Mouse (Mus musculus) spleen, postnatal 14 days (tissue): ENCODE measurements around the gene Prrg4.
"Not testable (repeated sequence)": the region's sequence is repeated elsewhere in the genome, so short reads cannot be mapped to it uniquely, and the experiment has no call there.

ENCODE experiments used
- DNase-seq, 2 experiments: peaks; one replicate each; pipeline ENCODE4 v3.0.0; 2021 to 2022; ENCODE audit warnings: low spot score in 2 of 2

Prrg4 gene

GRCm38 (mm10) chr2:104849276-104849990, at the start of gene Prrg4:
Gene Prrg4, minus strand, starts transcription at chr2:104849876.
- DNase-seq = peak; percentile 9 to 22

- peak; percentile 24 to 54 for DNase-seq
Observed at GRCm38 (mm10) chr2:104887882-104888566, 38.3 kb upstream of the Prrg4 start.

- not testable (repeated sequence) for DNase-seq
Observed at GRCm38 (mm10) chr2:104887331-104887730, 37.7 kb upstream of the Prrg4 start.

GRCm38 (mm10) chr2:104886109-104886508, 36.4 kb upstream of the Prrg4 start:
- DNase-seq = no peak

GRCm38 (mm10) chr2:104878794-104879193, 29.1 kb upstream of the Prrg4 start:
- no peak for DNase-seq

GRCm38 (mm10) chr2:104869101-104869500, 19.4 kb upstream of the Prrg4 start:
- DNase-seq = no peak

- DNase-seq = no peak
Observed at GRCm38 (mm10) chr2:104867282-104867855, 17.7 kb upstream of the Prrg4 start, which contains the start of gene Ccdc73. Gene Ccdc73, plus strand, starts transcription at chr2:104867805.

- no peak for DNase-seq
Observed at GRCm38 (mm10) chr2:104864176-104864860, 14.6 kb upstream of the Prrg4 start.

- DNase-seq = no peak
Observed at GRCm38 (mm10) chr2:104860426-104860825, 10.8 kb upstream of the Prrg4 start.

- no peak for DNase-seq
Observed at GRCm38 (mm10) chr2:104859060-104859459, 9.4 kb upstream of the Prrg4 start.

GRCm38 (mm10) chr2:104858083-104858482, 8.4 kb upstream of the Prrg4 start:
- DNase-seq = not testable (repeated sequence)

- no peak for DNase-seq
Observed at GRCm38 (mm10) chr2:104856218-104856617, 6.5 kb upstream of the Prrg4 start.

- DNase-seq = no peak
Observed at GRCm38 (mm10) chr2:104855732-104856131, 6.1 kb upstream of the Prrg4 start.

GRCm38 (mm10) chr2:104854836-104855235, 5.2 kb upstream of the Prrg4 start:
- no peak for DNase-seq

GRCm38 (mm10) chr2:104852546-104852945, 2.9 kb upstream of the Prrg4 start:
- DNase-seq = no peak

GRCm38 (mm10) chr2:104851686-104852085, 2.0 kb upstream of the Prrg4 start:
- no peak for DNase-seq

GRCm38 (mm10) chr2:104849991-104850359, 299 bp upstream of the Prrg4 start:
- DNase-seq = no peak

GRCm38 (mm10) chr2:104848235-104849161, 1.2 kb downstream of the Prrg4 start:
- DNase-seq = no peak

- no peak for DNase-seq
Observed at GRCm38 (mm10) chr2:104847645-104848044, 2.0 kb downstream of the Prrg4 start.

GRCm38 (mm10) chr2:104846638-104847414, 2.9 kb downstream of the Prrg4 start:
- DNase-seq = no peak
